Mouse (Mus musculus) embryonic fibroblast, embryonic 13.5 days (primary cell): ENCODE data around the gene Rin2.

Experiments
- CTCF ChIP-seq: IDR thresholded peaks from 2 replicates; pipeline ENCODE4 v1.5.1; 2011; ENCODE audit warnings: mild to moderate bottlenecking, control low read depth, low read length, moderate library complexity, borderline replicate concordance; ENCODE audit not compliant: insufficient read depth
- POLR2A ChIP-seq: IDR thresholded peaks from 2 replicates; pipeline ENCODE4 v1.6.1; 2011; ENCODE audit warnings: low read depth, mild to moderate bottlenecking, control low read depth, low read length, moderate library complexity

GRCm38 (mm10) chr2:145785758-145786617 lies 111.0 kb downstream of the Rin2 start:
- TF ChIP-seq POLR2A (no peak), CTCF (no peak)
